Mouse (Mus musculus) MEL (cell line): ENCODE results near the gene Myo10.

Experiments used
- BHLHE40 ChIP-seq: IDR thresholded peaks from 2 replicates; pipeline ENCODE4 v1.6.1; 2012; ENCODE audit warnings: low read depth, mild to moderate bottlenecking, inconsistent platforms, low read length, improper control_type of control experiment, borderline replicate concordance
- CHD2 ChIP-seq: IDR thresholded peaks from 2 replicates; pipeline ENCODE4 v1.6.1; 2011; ENCODE audit warnings: low read length, improper control_type of control experiment
- CTCF ChIP-seq, 3 experiments: IDR thresholded peaks in 2 of 3; conservative IDR thresholded peaks in 1 of 3; 2 replicates each; pipeline ENCODE4 v1.5.1; 2011 to 2012; ENCODE audit warnings: low read length in 3 of 3, low read depth in 2 of 3, mild to moderate bottlenecking in 2 of 3, improper control_type of control experiment in 1 of 3, inconsistent platforms in 1 of 3, mixed read lengths in 1 of 3, moderate library complexity in 1 of 3; ENCODE audit not compliant: control insufficient read depth in 1 of 3, insufficient read depth in 1 of 3, poor library complexity in 1 of 3, severe bottlenecking in 1 of 3
- ELF1 ChIP-seq: IDR thresholded peaks from 2 replicates; pipeline ENCODE4 v1.6.1; 2014; ENCODE audit warnings: low read depth, mild to moderate bottlenecking, inconsistent platforms, low read length, improper control_type of control experiment, moderate library complexity
- KAT2A ChIP-seq: conservative IDR thresholded peaks from 2 replicates; pipeline ENCODE4 v1.6.1; 2012; ENCODE audit warnings: low read depth, low read length, improper control_type of control experiment, inconsistent platforms
- ZC3H11A ChIP-seq: IDR thresholded peaks from 2 replicates; pipeline ENCODE4 v1.6.1; 2012; ENCODE audit warnings: low read depth, mild to moderate bottlenecking, inconsistent platforms, low read length, improper control_type of control experiment
- ZKSCAN1 ChIP-seq: IDR thresholded peaks from 2 replicates; pipeline ENCODE4 v1.6.1; 2012; ENCODE audit warnings: low read depth, mild to moderate bottlenecking, inconsistent platforms, low read length, improper control_type of control experiment, moderate library complexity

DNA sequence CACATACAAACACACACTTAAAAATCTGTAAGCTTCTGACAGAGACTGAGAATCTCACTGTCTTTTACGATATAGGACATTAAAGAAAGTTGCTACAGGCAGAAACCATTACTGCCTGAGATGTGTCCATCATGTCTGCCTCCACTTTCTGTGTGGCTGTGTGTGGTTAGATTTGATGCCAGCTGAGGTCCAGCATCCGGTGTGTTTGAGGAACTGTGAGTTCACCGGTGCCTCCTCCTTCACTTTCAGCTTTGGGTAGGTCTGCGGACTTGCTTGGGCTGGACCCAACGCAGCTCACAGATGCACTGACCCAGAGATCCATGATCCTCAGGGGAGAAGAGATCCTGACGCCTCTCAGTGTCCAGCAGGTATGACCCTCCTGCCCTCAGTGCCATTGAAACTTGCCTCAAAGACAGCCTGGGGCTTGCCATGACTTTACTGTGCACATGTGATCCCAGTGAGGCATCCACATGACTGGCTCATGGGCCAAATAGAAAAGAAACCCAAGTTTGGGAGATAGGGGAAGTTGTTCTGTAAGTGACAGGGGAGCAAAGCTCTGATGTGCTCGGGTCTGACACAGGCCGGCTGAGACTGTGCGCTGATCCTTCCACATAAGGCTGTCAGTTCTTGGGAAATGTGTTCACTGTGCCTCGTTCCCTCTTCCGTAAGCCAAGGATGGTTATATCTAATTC is 111.6 kb downstream of the Myo10 start:
- no peak for TF ChIP-seq ELF1
- no peak for TF ChIP-seq CTCF (IDR thresholded peaks at IDR 0.05 in 2 of 3, conservative IDR thresholded peaks at IDR 0.05 in 1 of 3; ENCODE audit: control insufficient read depth in 1 of 3, insufficient read depth in 1 of 3, low read depth in 2 of 3, low read length in 3 of 3, poor library complexity in 1 of 3, severe bottlenecking in 1 of 3)
- no peak for TF ChIP-seq CHD2
- no peak for TF ChIP-seq KAT2A
- no peak for TF ChIP-seq BHLHE40
- no peak for TF ChIP-seq ZC3H11A
- TF ChIP-seq ZKSCAN1: no peak
